Mouse (Mus musculus): ENCODE results near the gene Csrp3.
A peak's percentile ranks its signal among the peaks of the same experiment; 100 is the strongest.

Csrp3 gene

GRCm38 (mm10) chr7:48864671-48865458 lies 17.0 kb upstream of the Csrp3 start:
- peak; percentile 17 to 21 for DNase-seq

DNA sequence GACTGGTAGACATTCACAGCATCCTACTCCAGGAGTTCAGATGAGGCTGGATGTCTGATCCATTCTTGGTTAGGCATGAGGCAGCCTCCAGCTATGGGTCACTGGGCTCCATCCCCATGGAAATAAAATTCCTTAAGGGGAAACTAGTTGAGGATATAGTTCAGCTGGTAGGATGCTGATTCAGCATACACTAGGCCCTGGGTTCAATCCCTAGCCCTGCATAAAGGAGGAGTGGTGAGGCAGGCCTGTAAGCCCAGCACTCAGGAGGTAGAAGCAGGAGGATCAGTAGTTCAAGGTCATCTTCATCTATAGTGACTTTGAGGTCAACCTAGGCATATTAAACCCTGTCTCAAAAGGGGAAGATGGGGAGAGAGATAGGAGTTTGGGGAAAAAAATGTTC lies 16.4 kb upstream of the Csrp3 start:
- DNase-seq, result no peak

DNA sequence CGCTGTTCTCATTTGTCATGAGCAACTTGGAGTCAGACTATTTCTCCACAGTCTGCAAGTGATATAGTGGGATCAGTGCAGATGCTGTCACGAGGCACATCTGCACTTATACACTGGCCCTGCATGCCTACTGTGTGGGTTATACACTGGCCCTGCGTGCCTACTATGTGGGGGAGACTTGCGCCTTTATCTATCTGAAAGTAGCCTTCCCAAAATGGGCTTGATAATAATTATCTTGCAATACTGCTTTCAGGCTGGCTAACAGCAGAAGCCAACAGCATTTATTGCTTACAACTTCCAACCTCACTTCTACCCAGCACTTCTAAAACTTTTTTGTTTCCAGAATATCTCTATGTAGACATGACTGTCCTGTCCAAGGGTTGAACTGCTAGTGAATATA lies 14.0 kb upstream of the Csrp3 start:
- DNase-seq, result no peak

GRCm38 (mm10) chr7:48860948-48861347 lies 13.1 kb upstream of the Csrp3 start:
- no peak for DNase-seq

DNA sequence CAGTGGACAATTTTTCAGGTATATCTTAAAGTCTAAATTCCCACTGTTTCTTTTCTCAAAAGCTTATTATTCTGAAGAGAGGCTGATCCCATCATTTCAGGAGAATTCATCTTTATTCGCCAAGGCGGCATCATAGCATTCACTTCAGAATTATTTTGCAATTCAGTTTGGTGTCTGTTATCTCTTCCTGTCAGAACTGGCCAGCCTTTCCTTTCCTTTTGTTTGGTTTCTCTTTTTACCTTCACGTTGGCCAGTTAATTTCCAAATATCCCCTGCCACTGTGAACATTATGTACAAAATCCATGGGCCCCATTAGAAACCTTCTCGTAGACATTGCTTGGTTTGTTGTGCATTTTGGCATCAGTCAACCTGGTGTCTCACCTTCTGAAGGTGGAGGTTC lies 11.5 kb upstream of the Csrp3 start:
- DNase-seq, result no peak

- DNase-seq, result no peak
Measured at GRCm38 (mm10) chr7:48858257-48858656, 10.4 kb upstream of the Csrp3 start.

- no peak for DNase-seq
Measured at GRCm38 (mm10) chr7:48855461-48855860, 7.6 kb upstream of the Csrp3 start.

DNA sequence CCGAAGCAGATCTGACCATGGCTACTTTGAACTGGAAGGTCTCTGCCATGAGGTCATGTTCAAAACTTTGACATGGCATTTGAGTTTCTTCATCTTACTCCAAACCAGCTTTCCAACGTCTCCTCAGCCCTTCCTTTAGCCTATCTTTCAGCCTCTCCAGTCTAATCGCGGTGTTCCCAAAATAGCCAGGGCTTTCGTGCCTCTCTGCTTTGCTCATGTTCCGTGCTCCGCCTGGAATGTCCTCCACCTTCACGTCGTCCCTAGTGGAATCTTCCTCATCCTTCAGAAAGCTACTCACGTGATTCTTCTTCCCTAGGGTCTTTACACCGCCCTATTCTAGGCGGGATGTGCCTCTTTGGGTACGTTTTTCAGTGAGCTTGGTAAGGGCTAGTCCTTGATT lies 5.7 kb upstream of the Csrp3 start:
- DNase-seq, result no peak

DNA sequence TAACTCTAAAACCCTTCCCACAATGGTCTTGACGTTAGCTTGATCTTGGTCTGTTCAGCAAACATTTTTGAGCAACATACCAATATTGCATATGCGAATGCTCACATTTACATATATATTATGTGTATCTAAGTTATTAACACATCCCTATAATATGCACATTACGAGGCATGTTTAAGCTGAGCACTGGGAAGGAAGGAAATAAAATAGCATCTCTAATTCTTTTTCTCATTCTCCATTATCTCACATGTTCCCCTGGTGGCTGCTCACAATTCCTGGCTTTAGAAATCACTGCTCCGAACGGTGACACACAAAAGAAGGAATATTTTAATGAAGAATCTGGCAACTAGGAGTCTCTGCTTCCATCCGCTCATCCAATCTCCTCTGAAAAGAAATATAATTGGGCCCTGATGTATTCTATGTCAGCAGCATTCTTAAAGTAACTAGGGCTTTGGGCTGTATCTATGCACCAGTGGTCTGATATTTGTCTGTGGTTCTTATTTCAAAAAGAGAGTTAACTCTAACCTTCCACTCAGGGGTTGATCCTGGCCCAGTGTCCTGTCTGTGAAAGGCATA lies 3.8 kb upstream of the Csrp3 start:
- no peak for DNase-seq

DNA sequence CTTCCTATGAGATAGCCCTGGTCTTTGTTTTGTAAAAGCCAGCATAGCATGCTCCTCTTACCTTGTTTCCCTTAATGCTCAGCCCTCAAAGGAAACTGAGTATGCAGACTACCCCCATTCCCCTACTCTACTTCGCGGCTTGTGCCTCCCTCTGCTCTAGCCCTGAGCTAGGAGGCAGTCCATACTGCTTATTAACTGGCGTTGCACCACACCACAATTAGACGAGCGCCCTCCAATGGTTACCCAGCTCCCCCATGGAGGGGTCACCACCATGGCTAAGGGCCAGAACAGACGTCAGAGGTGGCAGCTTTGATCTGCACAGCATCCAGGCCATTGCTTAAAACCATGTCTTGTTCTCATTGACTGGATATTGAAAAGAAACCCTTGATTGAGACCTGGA lies 1.1 kb downstream of the Csrp3 start:
- no peak for DNase-seq

DNA sequence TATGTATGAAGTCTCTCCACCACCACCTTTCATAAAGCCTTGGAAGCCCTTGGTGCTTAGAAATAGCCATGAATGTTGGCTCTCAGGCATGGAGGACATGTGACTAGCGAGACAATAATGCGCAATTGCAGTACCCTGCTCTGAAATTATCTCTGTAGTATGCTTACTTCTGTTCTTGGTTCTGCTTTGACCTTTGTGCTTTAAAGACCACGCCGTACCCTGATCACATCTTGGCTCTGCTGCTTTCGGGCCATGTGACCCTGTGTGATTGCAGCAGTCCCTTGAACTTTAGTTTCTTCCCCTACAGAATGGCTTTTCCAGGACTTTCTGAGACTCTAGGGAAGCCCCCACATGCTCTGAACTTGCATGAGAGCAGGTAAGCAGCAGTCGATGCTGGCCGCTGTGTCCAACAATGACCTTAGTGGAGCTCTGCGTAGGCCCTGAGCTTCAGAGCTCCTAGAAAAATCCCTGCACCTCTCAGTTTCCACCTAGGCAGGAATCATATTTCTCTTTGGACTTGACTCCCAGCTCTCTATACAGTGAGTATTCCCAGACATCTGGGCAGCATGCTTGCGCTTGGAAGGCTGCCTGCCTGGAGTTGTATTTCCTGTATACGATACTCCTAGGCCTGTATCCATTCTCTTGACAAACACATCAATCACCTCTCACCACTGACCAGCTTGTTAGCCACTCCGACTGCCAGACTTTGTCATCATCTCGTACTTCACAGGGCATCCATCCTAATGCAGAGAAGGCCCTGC lies 2.4 kb downstream of the Csrp3 start:
- DNase-seq, result no peak

DNA sequence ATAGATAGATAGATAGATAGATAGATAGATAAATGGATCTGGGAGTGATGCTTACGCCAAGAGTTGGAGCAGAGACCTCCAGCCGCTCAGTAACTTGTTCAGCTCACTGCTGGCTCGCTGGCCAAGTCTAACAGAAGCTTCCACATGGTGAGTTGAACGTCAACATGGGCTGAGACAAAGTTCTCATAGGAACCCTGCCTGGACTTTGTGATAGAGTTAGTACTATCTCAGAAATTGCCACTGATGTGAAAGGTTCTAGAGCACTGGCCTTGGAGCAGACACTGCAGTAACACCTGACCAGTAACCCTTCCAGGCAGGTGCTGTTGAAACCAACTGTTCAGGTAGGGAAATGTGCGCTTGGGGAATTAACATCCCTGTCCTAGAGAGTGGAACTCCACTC lies 4.3 kb downstream of the Csrp3 start:
- no peak for DNase-seq

DNA sequence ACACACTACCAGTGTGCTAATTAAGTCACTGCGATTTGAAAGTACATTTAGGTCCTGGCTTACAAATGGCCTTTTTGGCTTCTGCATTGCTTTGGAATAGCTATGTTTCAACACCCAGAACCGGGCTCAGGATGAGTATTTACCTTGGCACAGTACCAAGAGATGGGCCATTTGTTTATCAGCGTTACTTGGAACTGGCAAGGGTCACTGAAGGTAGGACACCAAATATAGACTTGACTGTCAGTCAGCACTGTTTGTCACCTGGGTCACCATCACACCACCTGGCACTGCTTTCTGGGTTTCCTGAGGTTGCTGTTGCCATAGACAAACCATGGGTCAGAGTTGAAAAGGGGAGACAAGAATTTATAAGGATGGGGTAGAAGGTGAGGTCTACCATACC lies 5.5 kb downstream of the Csrp3 start:
- no peak for DNase-seq

GRCm38 (mm10) chr7:48841538-48841937 lies 6.3 kb downstream of the Csrp3 start:
- no peak for DNase-seq

DNA sequence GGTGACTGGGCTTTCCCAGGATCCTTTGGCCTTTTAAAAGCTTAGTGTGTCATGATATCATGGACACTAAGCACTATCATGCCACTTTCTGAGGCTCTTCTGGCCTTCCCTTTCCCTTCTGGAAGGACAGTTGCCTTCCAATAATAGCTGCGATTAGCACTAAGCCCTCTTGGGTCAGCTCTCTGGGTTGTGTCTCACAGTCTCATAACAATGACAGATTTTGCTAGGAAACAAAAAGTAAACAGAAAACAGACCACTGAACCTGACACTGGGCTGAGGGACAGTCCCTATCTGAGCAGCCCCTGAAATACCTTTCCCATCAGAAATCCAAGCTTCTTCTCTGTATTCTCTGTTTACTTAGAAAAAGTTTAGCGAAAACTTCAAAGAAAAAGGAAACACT lies 7.3 kb downstream of the Csrp3 start:
- no peak for DNase-seq

GRCm38 (mm10) chr7:48838434-48838833 lies 9.4 kb downstream of the Csrp3 start:
- peak in 1 of 2 experiments; percentile 9 for DNase-seq

DNA sequence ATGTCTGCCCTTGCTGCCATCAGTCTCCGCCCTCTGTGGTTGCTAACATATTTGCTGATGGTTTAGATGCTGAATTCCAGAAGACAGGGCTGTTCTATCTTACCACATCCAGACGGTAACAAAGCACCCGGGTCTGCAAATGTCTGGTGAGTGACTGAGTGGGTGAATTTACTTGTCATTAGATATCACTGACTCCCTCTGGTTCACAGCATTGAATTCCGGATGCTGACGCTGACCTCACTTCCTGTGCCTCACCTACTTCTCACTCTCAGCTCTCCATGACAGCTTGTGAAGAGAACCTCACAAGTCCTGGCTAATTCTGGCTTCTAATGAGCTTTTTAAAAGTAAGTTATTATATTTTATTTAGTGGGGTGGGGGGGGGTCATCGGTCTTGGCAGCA lies 10.9 kb downstream of the Csrp3 start:
- no peak for DNase-seq

DNA sequence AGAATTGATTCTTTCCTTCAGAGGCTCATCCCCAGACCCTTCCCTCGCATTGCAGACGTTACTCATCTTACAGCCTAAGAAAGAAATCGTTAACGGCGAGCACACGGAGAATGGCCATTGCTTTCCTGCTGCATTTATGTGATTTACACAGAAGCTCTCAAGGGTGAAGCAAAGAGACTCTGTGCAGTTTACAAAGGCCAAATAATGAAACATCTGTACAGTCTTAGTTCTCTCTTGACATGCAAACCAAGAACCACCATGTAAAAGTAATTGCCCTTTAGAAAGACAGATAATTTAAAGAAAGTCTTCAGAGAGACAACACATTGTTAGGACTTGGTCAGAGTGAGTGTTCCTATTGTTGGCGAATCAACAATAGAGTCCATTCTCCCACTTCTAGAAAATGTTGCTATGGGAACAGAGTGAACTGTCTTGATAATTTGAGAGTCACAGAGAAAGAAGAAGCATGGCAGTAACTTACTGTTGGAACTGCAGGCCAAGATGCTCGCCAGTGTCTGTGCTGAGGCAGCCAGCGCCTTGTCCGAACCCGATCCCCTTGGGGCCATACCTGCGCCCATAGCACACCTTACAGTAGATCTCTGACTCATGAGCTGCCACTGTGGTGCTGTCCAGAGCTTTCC lies 12.7 kb downstream of the Csrp3 start:
- no peak for DNase-seq

- no peak for DNase-seq
Measured at GRCm38 (mm10) chr7:48834371-48834970, 13.4 kb downstream of the Csrp3 start.

GRCm38 (mm10) chr7:48832735-48833134 lies 15.1 kb downstream of the Csrp3 start:
- DNase-seq, result no peak

DNA sequence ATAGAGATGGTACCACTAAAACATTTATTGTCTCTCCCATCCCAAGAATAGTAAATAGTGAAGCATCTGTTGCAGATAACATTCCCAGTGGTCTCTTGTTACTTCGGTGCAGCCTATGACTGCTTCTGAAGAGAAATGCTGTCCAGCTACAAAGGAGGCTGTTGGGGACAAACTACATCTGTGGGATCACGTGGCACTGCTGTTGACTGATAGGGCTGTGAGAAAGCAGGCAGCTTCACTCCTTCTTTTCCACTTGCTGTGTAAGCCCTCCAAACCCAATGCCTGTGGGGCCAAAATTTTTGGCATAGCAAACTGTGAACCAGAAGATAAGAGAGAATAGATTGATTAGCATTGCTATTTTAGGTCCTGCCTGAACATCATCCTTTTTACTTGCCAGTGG lies 17.4 kb downstream of the Csrp3 start:
- no peak for DNase-seq

DNA sequence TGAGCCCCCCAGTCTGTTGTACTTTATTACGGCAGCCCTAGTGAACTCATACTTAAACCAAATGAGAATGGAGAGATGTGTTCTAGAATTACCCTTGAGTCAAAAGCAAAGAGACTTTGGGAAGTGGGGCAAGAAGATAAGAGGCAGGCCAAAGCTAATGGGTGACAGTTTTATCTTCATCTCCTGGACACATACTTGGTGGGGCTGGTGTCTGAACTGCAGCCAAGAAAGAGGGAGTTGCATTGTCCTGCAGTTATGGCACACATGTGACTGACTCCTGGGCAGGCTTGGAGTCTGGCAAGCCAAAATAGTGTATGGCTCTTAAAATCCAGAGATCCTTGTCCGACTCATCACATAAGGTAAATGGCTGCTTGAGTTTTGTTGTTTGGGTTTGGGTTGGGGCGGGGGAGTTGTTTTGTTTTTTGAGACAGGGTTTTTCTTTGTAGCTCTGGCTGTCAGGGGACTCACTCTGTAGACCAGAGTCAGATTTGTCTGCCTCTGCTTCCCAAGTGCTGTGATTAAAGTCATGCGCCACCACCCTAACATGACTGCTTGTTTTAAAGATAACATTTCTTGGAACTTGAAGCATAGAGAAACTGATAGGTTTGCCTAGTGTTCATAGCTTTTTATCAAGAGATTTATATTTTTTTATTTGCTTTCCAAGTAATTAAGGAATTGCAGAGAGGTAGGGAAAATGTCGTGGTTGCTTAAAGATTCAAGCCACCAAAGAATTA lies 18.5 kb downstream of the Csrp3 start:
- no peak for DNase-seq

DNA sequence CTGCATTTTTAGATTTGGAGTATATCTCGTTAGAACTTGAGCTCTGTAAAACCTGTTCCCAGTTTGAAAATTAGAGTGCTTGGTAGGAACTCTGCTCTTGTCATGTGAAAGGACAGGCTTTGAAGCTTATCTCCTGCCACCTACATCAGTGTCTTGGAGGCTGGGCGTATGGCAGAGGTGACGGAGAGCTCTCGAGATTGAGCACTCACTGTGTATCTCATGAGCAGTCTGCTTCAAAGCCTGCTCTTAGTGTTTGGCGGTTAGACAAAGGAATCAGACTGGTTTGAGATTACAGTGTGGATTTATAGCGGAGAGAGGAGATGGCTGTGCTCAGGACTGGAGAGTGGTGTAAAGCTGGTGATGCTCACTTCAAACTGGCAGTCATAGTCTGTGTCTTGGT lies 22.7 kb downstream of the Csrp3 start:
- no peak for DNase-seq

Data from B cell, adult 2 months (primary cell).